Mouse (Mus musculus) ES-E14 (cell line): Measurements from ENCODE around the gene Snrpf. TPM values are rescaled to one million over a fixed set of nuclear protein-coding genes. Genes with fewer than 3 reads are reported as not detected.

ENCODE experiments used
- DNase-seq: peaks from one replicate; pipeline ENCODE4 v3.0.0-alpha.2; 2013; ENCODE audit warnings: low read depth, low spot score
- H3K27ac ChIP-seq: 2 replicates; pipeline ENCODE4 v1.5.1; 2012; ENCODE audit warnings: low read depth, mild to moderate bottlenecking, low read length, moderate library complexity, mixed read lengths; ENCODE audit not compliant: poor library complexity, insufficient read depth, severe bottlenecking
- H3K36me3 ChIP-seq: 2 replicates; pipeline ENCODE4 v1.6.1; 2012; ENCODE audit warnings: mild to moderate bottlenecking, low read length, moderate library complexity, mixed read lengths; ENCODE audit not compliant: control insufficient read depth, poor library complexity, insufficient read depth, severe bottlenecking
- H3K4me1 ChIP-seq, 2 experiments: fragments of 150-350 bp in 1 of 2; sonication (generic) in 1 of 2; 2 replicates each; pipeline ENCODE4 v1.6.1; 2012; ENCODE audit warnings: low read length in 2 of 2, mild to moderate bottlenecking in 1 of 2, mixed read lengths in 1 of 2; ENCODE audit not compliant: control insufficient read depth in 2 of 2, insufficient read depth in 2 of 2, poor library complexity in 1 of 2
- H3K4me3 ChIP-seq, 2 experiments: fragments of 150-350 bp in 1 of 2; sonication (generic) in 1 of 2; 2 replicates each; pipeline ENCODE4 v1.5.1; 2012; ENCODE audit warnings: low read length in 2 of 2, low read depth in 1 of 2, mild to moderate bottlenecking in 1 of 2, mixed read lengths in 1 of 2; ENCODE audit not compliant: insufficient read depth in 1 of 2, poor library complexity in 1 of 2, severe bottlenecking in 1 of 2
- H3K9ac ChIP-seq: 2 replicates; pipeline ENCODE4 v1.6.1; 2012; ENCODE audit warnings: low read depth, mild to moderate bottlenecking, low read length, mixed read lengths; ENCODE audit not compliant: poor library complexity, insufficient read depth, severe bottlenecking
- H3K9me3 ChIP-seq: fragments of 150-350 bp; sonication (generic); 2 replicates; pipeline ENCODE4 v1.6.1; 2012; ENCODE audit warnings: low read depth, mild to moderate bottlenecking, low read length; ENCODE audit not compliant: control insufficient read depth, insufficient read depth
- CHD2 ChIP-seq: IDR thresholded peaks from 2 replicates; pipeline ENCODE4 v1.6.1; 2014; ENCODE audit warnings: mild to moderate bottlenecking, low read depth, low read length, inconsistent platforms
- HCFC1 ChIP-seq: IDR thresholded peaks from 2 replicates; pipeline ENCODE4 v1.6.1; 2012; ENCODE audit warnings: low read length, inconsistent platforms, borderline replicate concordance; ENCODE audit not compliant: insufficient read depth
- MAFK ChIP-seq: IDR thresholded peaks from 2 replicates; pipeline ENCODE4 v1.6.1; 2014; ENCODE audit warnings: mild to moderate bottlenecking, low read depth, low read length, inconsistent platforms; ENCODE audit not compliant: insufficient read depth
- ZC3H11A ChIP-seq: IDR thresholded peaks from 2 replicates; pipeline ENCODE4 v1.6.1; 2012; ENCODE audit warnings: low read depth, mild to moderate bottlenecking, inconsistent platforms, low read length, borderline replicate concordance
- ZNF384 ChIP-seq: IDR thresholded peaks from 2 replicates; pipeline ENCODE4 v1.6.1; 2012; ENCODE audit warnings: low read depth, low read length, inconsistent platforms
- in situ Hi-C, 2 experiments: fragments of 600-800 bp; cut with MboI; formaldehyde crosslinking; loops; one replicate each; pipeline ENCODE4 v1.15.1; 2025; ENCODE audit warnings: low sequenced_read_pairs in 2 of 2, inconsistent platforms in 1 of 2; ENCODE audit not compliant: unreplicated experiment in 2 of 2
- total RNA-seq: library from RNA; depleted of rRNA; stranded (reverse); fragments of 300-350 nt; gene quantifications from 2 replicates; pipeline ENCODE4 v1.2.3, GENCODE M21; 2012; rRNA removed

Gene Snrpf
- total RNA-seq = 77.7 and 103 TPM in 2 replicates

GRCm38 (mm10) chr10:93589281-93589848 lies at the start of gene Snrpf:
Gene Snrpf, minus strand, starts transcription at chr10:93589706.
- Histone ChIP-seq H3K4me1 (peaks cover 2% of the 10 kb centered on the region in 2 experiments; a peak in 2 of 4 replicates), H3K9ac (peak within 1 kb of the TSS; percentile 94), H3K9me3 (no peaks in the 10 kb centered on the region), H3K36me3 (peaks cover 10% of the 10 kb centered on the region), H3K27ac (no peak within 1 kb of the TSS), H3K4me3 (peak within 1 kb of the TSS; percentile 94 to 95)
- DNase-seq = peak; percentile 96
- in situ Hi-C loops = loop anchor here in 1 of 2 experiments (25.0 kb wide), 1 partner anchor 527 kb away; no protein-coding TSS in a partner anchor
- no peak for TF ChIP-seq ZNF384
- no peak; the same call in none of the 2 replicates for TF ChIP-seq HCFC1
- TF ChIP-seq MAFK = no peak
- TF ChIP-seq CHD2 = peak; percentile 87
- no peak for TF ChIP-seq ZC3H11A

GRCm38 (mm10) chr10:93635941-93636340 lies 46.4 kb upstream of the Snrpf start:
- no peaks in the 10 kb centered on the region for H3K4me1 ChIP-seq
- H3K4me3 ChIP-seq = no peak overlapping the region
- no peaks in the 10 kb centered on the region for H3K36me3 ChIP-seq
- in situ Hi-C loops = no loop called here
- H3K9ac ChIP-seq = no peak overlapping the region
- H3K9me3 ChIP-seq = no peaks in the 10 kb centered on the region
- TF ChIP-seq MAFK (no peak), HCFC1 (no peak), ZNF384 (no peak), ZC3H11A (no peak), CHD2 (no peak)
- no peak for DNase-seq
- H3K27ac ChIP-seq = no peak overlapping the region

- Histone ChIP-seq H3K4me1 (no peaks in the 10 kb centered on the region), H3K4me3 (no peak overlapping the region), H3K36me3 (no peaks in the 10 kb centered on the region), H3K9me3 (no peaks in the 10 kb centered on the region), H3K27ac (no peak overlapping the region), H3K9ac (no peak overlapping the region)
- no peak for DNase-seq
- TF ChIP-seq ZC3H11A (no peak), HCFC1 (no peak), ZNF384 (no peak), CHD2 (no peak)
- in situ Hi-C loops = no loop called here
These were observed 44.5 kb upstream of the Snrpf start for GRCm38 (mm10) chr10:93633971-93634370.

- in situ Hi-C loops = no loop called here
- Histone ChIP-seq H3K9me3 (no peaks in the 10 kb centered on the region), H3K27ac (no peak overlapping the region), H3K36me3 (no peaks in the 10 kb centered on the region), H3K4me1 (no peaks in the 10 kb centered on the region), H3K9ac (no peak overlapping the region), H3K4me3 (no peak overlapping the region)
- TF ChIP-seq ZC3H11A (no peak), CHD2 (no peak), MAFK (no peak), ZNF384 (no peak)
- DNase-seq = no peak
These were observed 44.1 kb upstream of the Snrpf start for GRCm38 (mm10) chr10:93633563-93633962.

- H3K9me3 ChIP-seq = no peaks in the 10 kb centered on the region
- H3K4me1 ChIP-seq = no peaks in the 10 kb centered on the region
- no peak overlapping the region for H3K4me3 ChIP-seq
- no peak overlapping the region for H3K9ac ChIP-seq
- in situ Hi-C loops = no loop called here
- TF ChIP-seq ZNF384 = no peak
- no peak for TF ChIP-seq ZC3H11A
- no peak for DNase-seq
- H3K27ac ChIP-seq = no peak overlapping the region
- H3K36me3 ChIP-seq = no peaks in the 10 kb centered on the region
These were observed 42.6 kb upstream of the Snrpf start for GRCm38 (mm10) chr10:93632086-93632485.
